Mouse (Mus musculus): ENCODE data around the gene Gabbr2. TPM values are rescaled to one million over a fixed set of nuclear protein-coding genes. Genes with fewer than 3 reads are reported as not detected.

Gabbr2 gene
- polyA plus RNA-seq, 1 experiment from 2014 or later = 0.03 TPM

DNA sequence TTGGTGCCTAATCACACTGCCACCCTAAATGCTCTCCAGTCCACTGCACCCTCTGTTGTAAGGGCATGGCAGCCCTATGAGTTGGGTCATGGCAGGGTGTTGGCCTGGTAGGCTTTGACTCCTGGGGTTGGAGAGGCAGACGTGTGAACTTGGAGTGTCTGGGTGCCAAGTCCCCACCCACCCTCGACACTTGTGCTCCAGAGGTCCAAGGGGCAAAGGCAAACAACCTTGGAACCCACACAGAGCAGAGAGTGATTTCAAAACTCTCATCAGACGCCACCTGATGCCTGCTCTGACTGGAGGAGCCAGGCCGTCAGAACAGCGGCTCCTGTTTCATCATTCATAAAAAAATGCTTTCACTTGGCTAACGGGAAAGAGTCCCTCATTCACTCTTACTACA, 121.5 kb downstream of the Gabbr2 start:
- Histone ChIP-seq H3K4me1 (ENCODE audit: control insufficient read depth, insufficient read depth, low read length) (no peaks in the 10 kb centered on the region), H3K27me3 (ENCODE audit: control insufficient read depth, insufficient read depth, low read length) (peaks cover 5% of the 10 kb centered on the region; the same call in 1 of the 2 replicates), H3K36me3 (ENCODE audit: control insufficient read depth, insufficient read depth) (no peaks in the 10 kb centered on the region), H3K4me2 (ENCODE audit: low read depth, low read length) (no peak overlapping the region), H3K9ac (ENCODE audit: low read length) (no peak overlapping the region), H3K9me3 (replicated peaks; ENCODE audit: control insufficient read depth, low read length) (no peaks in the 10 kb centered on the region), H3K27ac (ENCODE audit: low read length) (no peak overlapping the region), H3K4me3 (ENCODE audit: low read length) (no peak overlapping the region)
- WGBS = 41% methylated on average over 6 of the region's 6 CpGs
- ATAC-seq (replicated peaks; ENCODE audit: extremely low read depth, insufficient read depth, low FRiP score) = no peak

DNA sequence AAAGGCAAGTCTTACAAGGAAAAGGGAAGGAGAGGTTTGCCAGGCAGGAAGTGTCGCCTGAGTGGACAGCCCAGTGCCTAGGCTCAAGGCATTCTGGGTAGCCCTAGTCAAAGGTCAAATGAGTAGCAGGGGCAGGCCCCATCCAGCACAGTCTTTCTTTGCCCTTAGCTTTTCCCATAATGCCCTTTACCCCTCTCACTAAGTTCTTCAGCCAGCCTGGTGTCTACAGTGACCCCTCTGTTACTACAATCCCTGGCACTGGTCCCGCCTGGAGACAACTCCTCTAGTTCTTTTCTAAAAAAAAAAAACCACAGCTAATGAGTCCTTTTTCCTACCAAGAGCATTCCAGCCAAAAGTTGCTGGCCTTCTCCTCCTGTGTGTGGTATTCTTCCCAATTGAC, 122.3 kb downstream of the Gabbr2 start:
- no peak for ATAC-seq (replicated peaks; ENCODE audit: extremely low read depth, insufficient read depth, low FRiP score)
- Histone ChIP-seq H3K36me3 (ENCODE audit: control insufficient read depth, insufficient read depth) (no peaks in the 10 kb centered on the region), H3K27me3 (ENCODE audit: control insufficient read depth, insufficient read depth, low read length) (peaks cover 5% of the 10 kb centered on the region; the same call in 1 of the 2 replicates), H3K4me2 (ENCODE audit: low read depth, low read length) (no peak overlapping the region), H3K4me3 (ENCODE audit: low read length) (no peak overlapping the region), H3K27ac (ENCODE audit: low read length) (no peak overlapping the region), H3K9me3 (replicated peaks; ENCODE audit: control insufficient read depth, low read length) (no peaks in the 10 kb centered on the region), H3K9ac (ENCODE audit: low read length) (no peak overlapping the region), H3K4me1 (ENCODE audit: control insufficient read depth, insufficient read depth, low read length) (no peaks in the 10 kb centered on the region)
- 85% methylated on average over 2 of the region's 2 CpGs for WGBS

DNA sequence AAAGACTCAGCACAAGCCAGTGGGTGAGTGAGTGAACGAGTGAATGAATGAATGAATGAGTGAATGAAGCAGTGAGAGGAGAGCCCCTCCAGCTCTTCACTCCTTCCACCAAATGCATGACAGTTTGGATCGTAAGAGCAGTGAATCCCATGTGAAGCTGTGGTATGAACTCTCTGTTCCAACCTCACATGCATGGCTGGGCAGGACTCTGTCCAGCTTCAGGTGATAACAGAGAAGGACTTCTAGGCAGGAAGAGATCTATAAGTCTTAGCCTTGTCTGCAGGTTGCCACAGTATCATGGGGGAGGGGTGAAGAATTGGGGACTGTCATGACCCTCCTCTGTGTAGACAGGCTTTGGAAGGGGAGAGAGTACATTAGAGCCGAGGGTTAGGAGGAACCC, 122.8 kb downstream of the Gabbr2 start:
- no peak overlapping the region for H3K4me2 ChIP-seq (ENCODE audit: low read depth, low read length)
- no peaks in the 10 kb centered on the region for H3K36me3 ChIP-seq (ENCODE audit: control insufficient read depth, insufficient read depth)
- 77% methylated on average over 3 of the region's 3 CpGs for WGBS
- peaks cover 5% of the 10 kb centered on the region; the same call in 1 of the 2 replicates for H3K27me3 ChIP-seq (ENCODE audit: control insufficient read depth, insufficient read depth, low read length)
- no peak for ATAC-seq (replicated peaks; ENCODE audit: extremely low read depth, insufficient read depth, low FRiP score)
- no peaks in the 10 kb centered on the region for H3K4me1 ChIP-seq (ENCODE audit: control insufficient read depth, insufficient read depth, low read length)
- H3K9me3 ChIP-seq (replicated peaks; ENCODE audit: control insufficient read depth, low read length) = no peaks in the 10 kb centered on the region
- no peak overlapping the region for H3K4me3 ChIP-seq (ENCODE audit: low read length)
- no peak overlapping the region for H3K27ac ChIP-seq (ENCODE audit: low read length)
- no peak overlapping the region for H3K9ac ChIP-seq (ENCODE audit: low read length)

DNA sequence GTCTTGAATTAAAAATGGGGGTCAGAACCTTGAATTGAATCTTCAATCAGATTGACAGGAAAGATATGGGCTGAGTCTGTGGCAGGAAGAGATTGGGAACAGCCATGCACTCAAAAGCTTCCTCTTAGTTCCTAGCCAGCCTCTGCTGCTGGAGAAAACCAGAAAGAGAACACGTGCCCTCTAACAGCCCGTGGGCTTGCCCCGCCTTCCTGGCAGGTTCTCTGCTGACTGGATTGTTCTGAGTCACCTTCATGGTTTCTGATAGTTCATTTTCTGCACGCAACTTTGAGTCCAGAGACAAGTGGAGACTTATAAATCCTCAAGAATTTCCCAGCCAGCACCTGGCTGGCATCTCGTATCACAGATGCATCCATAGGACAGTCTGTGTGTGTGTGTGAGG, 123.5 kb downstream of the Gabbr2 start:
- Histone ChIP-seq H3K4me1 (ENCODE audit: control insufficient read depth, insufficient read depth, low read length) (no peaks in the 10 kb centered on the region; the same call in 1 of the 2 replicates), H3K36me3 (ENCODE audit: control insufficient read depth, insufficient read depth) (no peaks in the 10 kb centered on the region), H3K4me3 (ENCODE audit: low read length) (no peak overlapping the region), H3K4me2 (ENCODE audit: low read depth, low read length) (no peak overlapping the region), H3K27ac (ENCODE audit: low read length) (no peak overlapping the region), H3K27me3 (ENCODE audit: control insufficient read depth, insufficient read depth, low read length) (peaks cover 5% of the 10 kb centered on the region; the same call in 1 of the 2 replicates), H3K9me3 (replicated peaks; ENCODE audit: control insufficient read depth, low read length) (no peaks in the 10 kb centered on the region), H3K9ac (ENCODE audit: low read length) (no peak overlapping the region)
- no peak for ATAC-seq (replicated peaks; ENCODE audit: extremely low read depth, insufficient read depth, low FRiP score)
- whole genome bisulfite sequencing = 67% methylated on average over 5 of the region's 5 CpGs

DNA sequence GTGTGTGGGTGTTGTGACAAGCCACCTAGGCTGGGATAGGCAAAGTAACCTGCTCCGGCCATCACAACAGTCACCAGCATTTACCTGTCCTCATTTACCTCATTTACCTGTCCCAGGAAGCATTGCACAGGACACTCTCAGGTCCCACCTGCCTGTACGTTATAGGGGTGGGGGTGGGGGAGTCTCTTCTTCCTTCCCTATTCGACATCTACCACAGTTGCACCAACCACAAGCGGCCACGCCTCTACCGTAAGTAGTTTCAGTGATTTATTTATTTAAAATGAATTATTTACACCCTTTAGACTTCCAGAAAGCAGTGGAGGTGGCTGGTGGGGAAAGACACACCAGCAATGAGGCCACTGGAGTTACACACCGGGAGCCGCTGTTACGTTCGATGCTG, 123.9 kb downstream of the Gabbr2 start:
- no peak overlapping the region for H3K27ac ChIP-seq (ENCODE audit: low read length)
- 73% methylated on average over 10 of the region's 10 CpGs for WGBS
- ATAC-seq (replicated peaks; ENCODE audit: extremely low read depth, insufficient read depth, low FRiP score) = no peak
- H3K4me1 ChIP-seq (ENCODE audit: control insufficient read depth, insufficient read depth, low read length) = no peaks in the 10 kb centered on the region; the same call in 1 of the 2 replicates
- H3K36me3 ChIP-seq (ENCODE audit: control insufficient read depth, insufficient read depth) = no peaks in the 10 kb centered on the region
- no peak overlapping the region for H3K4me2 ChIP-seq (ENCODE audit: low read depth, low read length)
- no peak overlapping the region for H3K4me3 ChIP-seq (ENCODE audit: low read length)
- no peak overlapping the region for H3K9ac ChIP-seq (ENCODE audit: low read length)
- H3K27me3 ChIP-seq (ENCODE audit: control insufficient read depth, insufficient read depth, low read length) = peaks cover 5% of the 10 kb centered on the region; the same call in 1 of the 2 replicates
- H3K9me3 ChIP-seq (replicated peaks; ENCODE audit: control insufficient read depth, low read length) = no peaks in the 10 kb centered on the region

DNA sequence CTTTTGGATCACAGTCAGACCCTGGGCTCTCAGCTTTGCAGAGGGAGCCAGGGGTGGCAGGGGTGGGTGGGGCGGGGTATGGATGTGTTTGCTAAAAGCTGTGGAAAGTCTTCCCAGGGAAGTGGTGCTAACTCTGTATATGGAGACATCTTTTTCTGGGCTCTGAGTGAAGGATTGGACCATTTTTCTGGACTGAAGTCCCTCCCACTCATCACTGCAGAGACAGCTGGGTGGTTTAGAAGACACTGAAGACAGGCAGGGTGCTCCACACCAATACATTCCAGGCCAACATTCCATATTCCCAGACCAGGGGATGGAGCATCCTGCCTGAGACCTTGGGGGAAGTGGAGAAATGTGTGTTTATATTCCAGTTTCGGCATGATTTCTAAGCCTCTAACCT, 125.6 kb downstream of the Gabbr2 start:
- WGBS = 70% methylated on average over 2 of the region's 2 CpGs
- Histone ChIP-seq H3K9me3 (replicated peaks; ENCODE audit: control insufficient read depth, low read length) (no peaks in the 10 kb centered on the region), H3K27ac (ENCODE audit: low read length) (no peak overlapping the region), H3K9ac (ENCODE audit: low read length) (no peak overlapping the region), H3K36me3 (ENCODE audit: control insufficient read depth, insufficient read depth) (no peaks in the 10 kb centered on the region), H3K27me3 (ENCODE audit: control insufficient read depth, insufficient read depth, low read length) (0 out of 2 replicates have a peak, but pooled peaks cover 2% of the 10 kb centered on the region), H3K4me3 (ENCODE audit: low read length) (no peak overlapping the region), H3K4me2 (ENCODE audit: low read depth, low read length) (no peak overlapping the region), H3K4me1 (ENCODE audit: control insufficient read depth, insufficient read depth, low read length) (no peaks in the 10 kb centered on the region; the same call in 1 of the 2 replicates)
- ATAC-seq (replicated peaks; ENCODE audit: extremely low read depth, insufficient read depth, low FRiP score) = no peak

DNA sequence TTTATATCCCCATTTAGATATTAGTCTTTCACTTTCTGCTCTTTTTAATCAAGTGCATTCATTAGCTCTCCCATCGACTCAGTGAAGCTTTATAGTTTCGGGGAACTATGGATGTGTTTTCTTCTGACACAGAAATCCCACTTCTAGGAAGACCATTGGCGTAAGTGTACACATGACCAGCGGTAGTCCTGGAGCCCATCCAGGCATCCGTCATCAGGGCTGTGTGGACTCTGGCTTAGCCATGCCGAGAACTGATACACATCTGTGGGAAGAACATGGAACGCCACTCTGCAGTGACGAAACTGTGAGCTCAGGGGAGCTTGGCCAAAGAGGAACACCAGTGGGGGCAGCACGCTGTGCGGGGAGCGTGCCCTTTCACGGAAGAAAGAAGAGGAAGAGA, 128.0 kb downstream of the Gabbr2 start:
- no peaks in the 10 kb centered on the region for H3K9me3 ChIP-seq (replicated peaks; ENCODE audit: control insufficient read depth, low read length)
- no peak overlapping the region for H3K4me3 ChIP-seq (ENCODE audit: low read length)
- no peak for ATAC-seq (replicated peaks; ENCODE audit: extremely low read depth, insufficient read depth, low FRiP score)
- H3K27me3 ChIP-seq (ENCODE audit: control insufficient read depth, insufficient read depth, low read length) = no peaks in the 10 kb centered on the region
- no peak overlapping the region for H3K27ac ChIP-seq (ENCODE audit: low read length)
- no peak overlapping the region for H3K9ac ChIP-seq (ENCODE audit: low read length)
- peaks cover 6% of the 10 kb centered on the region for H3K4me1 ChIP-seq (ENCODE audit: control insufficient read depth, insufficient read depth, low read length)
- 52% methylated on average over 12 of the region's 12 CpGs for WGBS
- no peaks in the 10 kb centered on the region for H3K36me3 ChIP-seq (ENCODE audit: control insufficient read depth, insufficient read depth)
- H3K4me2 ChIP-seq (ENCODE audit: low read depth, low read length) = no peak overlapping the region

DNA sequence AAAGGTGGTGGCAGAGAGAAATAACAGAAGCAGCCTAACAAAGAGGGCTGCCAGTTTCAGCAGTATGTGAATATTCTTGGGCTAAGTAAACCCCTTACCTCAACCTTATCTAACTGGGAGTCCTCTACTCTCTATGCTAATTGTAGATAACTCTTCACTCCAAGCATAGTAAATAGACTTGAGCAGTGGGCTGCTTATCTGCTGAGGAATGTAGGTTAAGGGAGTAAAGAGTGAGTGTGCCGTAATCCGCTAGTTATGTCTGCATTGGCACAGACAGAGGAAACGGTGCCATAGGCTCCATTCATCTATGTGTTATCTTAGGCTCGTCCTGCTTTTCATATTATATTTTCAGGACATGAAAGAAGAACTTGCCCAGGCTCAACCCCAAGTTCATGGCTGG, 129.0 kb downstream of the Gabbr2 start:
- Histone ChIP-seq H3K9me3 (replicated peaks; ENCODE audit: control insufficient read depth, low read length) (no peaks in the 10 kb centered on the region), H3K4me1 (ENCODE audit: control insufficient read depth, insufficient read depth, low read length) (peaks cover 13% of the 10 kb centered on the region), H3K4me2 (ENCODE audit: low read depth, low read length) (no peak overlapping the region), H3K4me3 (ENCODE audit: low read length) (no peak overlapping the region), H3K9ac (ENCODE audit: low read length) (no peak overlapping the region), H3K27me3 (ENCODE audit: control insufficient read depth, insufficient read depth, low read length) (no peaks in the 10 kb centered on the region), H3K36me3 (ENCODE audit: control insufficient read depth, insufficient read depth) (no peaks in the 10 kb centered on the region), H3K27ac (ENCODE audit: low read length) (no peak overlapping the region)
- 67% methylated on average over 4 of the region's 4 CpGs for WGBS
- ATAC-seq (replicated peaks; ENCODE audit: extremely low read depth, insufficient read depth, low FRiP score) = no peak

DNA sequence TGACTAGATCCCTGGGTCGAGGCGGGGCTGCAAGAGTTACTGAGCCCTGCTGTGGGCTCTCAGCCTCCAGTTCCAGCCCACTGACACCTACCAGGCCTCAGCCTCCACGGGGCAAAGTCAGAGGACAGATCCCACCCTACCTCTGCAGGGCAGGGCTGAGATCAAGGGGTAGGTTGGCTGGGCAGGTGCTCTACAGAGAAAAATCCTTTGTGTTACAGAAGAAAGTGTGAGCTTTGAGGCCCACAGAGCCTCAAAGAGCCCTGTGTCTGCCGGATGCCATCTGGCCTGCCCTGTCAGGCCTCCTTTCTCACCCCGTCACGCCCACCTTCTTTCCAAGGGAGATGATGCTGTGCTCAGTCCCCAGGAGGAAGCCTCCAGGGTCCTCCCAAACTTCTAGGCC, 131.1 kb downstream of the Gabbr2 start:
- Histone ChIP-seq H3K9me3 (replicated peaks; ENCODE audit: control insufficient read depth, low read length) (no peaks in the 10 kb centered on the region), H3K27ac (ENCODE audit: low read length) (no peak overlapping the region), H3K4me3 (ENCODE audit: low read length) (no peak overlapping the region), H3K36me3 (ENCODE audit: control insufficient read depth, insufficient read depth) (no peaks in the 10 kb centered on the region), H3K27me3 (ENCODE audit: control insufficient read depth, insufficient read depth, low read length) (no peaks in the 10 kb centered on the region), H3K9ac (ENCODE audit: low read length) (no peak overlapping the region), H3K4me1 (ENCODE audit: control insufficient read depth, insufficient read depth, low read length) (peaks cover 13% of the 10 kb centered on the region), H3K4me2 (ENCODE audit: low read depth, low read length) (no peak overlapping the region)
- no peak for ATAC-seq (replicated peaks; ENCODE audit: extremely low read depth, insufficient read depth, low FRiP score)
- 80% methylated on average over 6 of the region's 6 CpGs for WGBS

Data from heart, embryonic 16.5 days (tissue).